Mouse (Mus musculus) T-cell, adult 66 days (primary cell): ENCODE data around the gene Pom121. TPM values are rescaled to one million over a fixed set of nuclear protein-coding genes. Genes with fewer than 3 reads are reported as not detected.

Experiments
- total RNA-seq, 2 experiments: library from RNA; stranded (reverse); gene quantifications; 3 replicates in 1 of 2; 4 replicates in 1 of 2; pipeline ENCODE4 v1.2.4; 2023

Gene Pom121
- 10 to 100 TPM; 50.8 to 54.9 TPM for total RNA-seq

GRCm38 (mm10) chr5:135394004-135394823 lies at the start of gene Pom121:
Gene Pom121 (minus strand): TSS chr5:135394546.

GRCm38 (mm10) chr5:135369787-135370654 lies 24.3 kb downstream of the Pom121 start, which contains the start of gene Nsun5:
Gene Nsun5 (plus strand): TSS chr5:135369953.

GRCm38 (mm10) chr5:135352995-135353394 lies 41.4 kb downstream of the Pom121 start, which contains the start of gene Trim50:
Gene Trim50 (plus strand): TSS chr5:135353295.

GRCm38 (mm10) chr5:135349862-135350261 lies 44.5 kb downstream of the Pom121 start, which contains the start of gene Fkbp6:
Gene Fkbp6 (minus strand): TSS chr5:135350044.

Other genes starting within 250 kb of the Pom121 start
- 10 to 100 TPM; 16.9 to 20.9 TPM for gene Tbl2, start 244.9 kb downstream of the Pom121 start, total RNA-seq
- 10 to 100 TPM; 60.6 to 66.6 TPM for gene Bcl7b, start 226.3 kb downstream of the Pom121 start, total RNA-seq
- 100 to 1,000 TPM; 110 to 113 TPM for gene Baz1b, start 207.3 kb downstream of the Pom121 start, total RNA-seq
- gene Fzd9, start 143.3 kb downstream of the Pom121 start, total RNA-seq: under 1 TPM in 1 of 2 experiments, not detected in 1; 0.23 TPM
- gene Fkbp6, start 44.5 kb downstream of the Pom121 start, total RNA-seq: not detected
- gene Trim50, start 41.3 kb downstream of the Pom121 start, total RNA-seq: not detected
- gene Nsun5, start 24.6 kb downstream of the Pom121 start, total RNA-seq: 10 to 100 TPM; 40.3 to 51.7 TPM
- gene Hip1, start 150.6 kb upstream of the Pom121 start, total RNA-seq: 1 to 10 TPM; 4.8 to 8.6 TPM
- gene Ccl26, start 169.0 kb upstream of the Pom121 start, total RNA-seq: not detected
- gene Ccl24, start 178.5 kb upstream of the Pom121 start, total RNA-seq: under 1 TPM in 1 of 2 experiments, not detected in 1; 0.58 TPM
- 10 to 100 TPM; 26.3 to 29.5 TPM for gene Rhbdd2, start 238.1 kb upstream of the Pom121 start, total RNA-seq